Mouse (Mus musculus) retina, embryonic 14.5 days (tissue): ENCODE measurements around the gene Mgat2.
"Not testable (repeated sequence)": the region's sequence is repeated elsewhere in the genome, so short reads cannot be mapped to it uniquely, and the experiment has no call there.

Experiments
- DNase-seq: peaks from one replicate; pipeline ENCODE4 v3.0.0-alpha.2; 2015; ENCODE audit warnings: low spot score

Mgat2 gene

DNA sequence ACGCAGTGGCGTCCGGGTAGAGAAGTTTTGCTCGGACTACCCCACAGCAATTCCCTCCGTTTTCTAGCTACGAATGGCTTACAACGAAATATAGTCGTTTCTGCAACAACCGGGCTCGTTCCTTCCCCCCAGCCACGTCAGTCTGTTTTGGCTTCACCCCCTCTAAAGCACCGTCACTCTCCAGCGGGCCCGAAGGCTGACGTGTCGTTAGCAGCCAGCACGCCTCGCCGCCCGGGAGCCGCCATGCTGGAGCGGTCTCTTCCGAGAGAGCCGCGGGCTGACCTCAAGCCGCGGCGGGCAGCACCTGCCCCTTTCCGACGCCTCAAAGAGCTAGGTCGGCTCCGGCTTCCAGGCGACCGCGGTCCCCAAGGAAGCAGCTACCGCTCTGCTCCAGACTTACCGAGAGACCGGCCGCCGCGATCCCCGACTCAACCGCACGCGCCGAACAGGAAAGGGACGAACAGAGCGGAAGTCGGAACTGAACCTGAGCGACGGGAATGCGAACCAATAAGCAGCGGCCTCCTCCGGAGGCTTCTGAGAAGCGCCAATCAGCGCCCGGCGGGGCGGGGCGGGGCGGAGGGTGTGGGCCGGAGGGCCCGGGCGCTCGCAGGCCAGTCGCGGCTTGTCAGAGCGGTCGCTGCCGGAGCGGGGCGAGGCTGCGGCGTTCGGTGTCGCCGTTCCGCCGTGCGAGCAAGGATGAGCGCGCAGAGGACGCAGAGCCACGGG, at the start of gene Mgat2, which contains the start of gene Rpl36al:
TSS of gene Mgat2 (plus strand) at position 575 of the 726 bp plus-strand sequence.
TSS of gene Rpl36al (minus strand) at position 501 of the 726 bp plus-strand sequence.
- DNase-seq = peak; percentile 100

DNA sequence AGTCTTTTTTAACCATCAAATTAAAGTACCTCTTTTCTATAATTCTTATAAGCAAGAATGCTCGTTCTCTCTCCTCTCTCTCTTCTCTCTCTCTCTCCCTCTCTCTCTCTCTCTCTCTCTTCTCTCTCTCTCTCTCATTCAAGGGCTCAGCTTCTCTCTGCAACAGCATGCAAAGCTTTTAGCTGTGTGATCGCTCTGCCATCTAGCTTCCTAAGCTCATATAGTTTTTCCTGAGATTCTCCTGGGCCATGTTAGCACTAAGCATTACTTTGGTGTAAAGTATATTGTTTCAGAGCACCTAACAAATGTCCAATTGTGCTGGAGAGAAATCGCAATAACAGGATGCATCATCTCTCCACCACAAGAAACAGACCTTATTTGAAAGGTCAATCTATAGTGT, 44.8 kb upstream of the Mgat2 start:
- DNase-seq = no peak

DNA sequence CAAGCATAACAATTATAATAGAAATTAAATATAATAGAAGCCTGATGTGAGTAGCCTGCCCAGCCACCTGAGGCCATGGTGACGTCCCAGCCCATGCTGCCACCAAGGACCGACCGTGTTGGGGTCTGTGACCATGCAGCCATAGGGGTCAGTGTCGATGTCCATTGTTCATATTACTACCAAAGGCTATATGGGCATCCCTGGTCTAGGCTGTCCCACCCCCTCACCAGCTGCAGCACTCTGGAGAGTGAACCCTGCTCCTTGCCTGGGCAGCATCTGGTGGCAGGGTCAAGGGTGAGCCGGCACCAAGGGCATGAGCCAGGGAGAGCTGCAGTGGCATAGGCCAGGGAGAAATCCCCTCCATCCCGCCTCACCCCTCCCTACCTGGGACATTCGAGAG, 44.1 kb upstream of the Mgat2 start:
- DNase-seq = no peak

DNA sequence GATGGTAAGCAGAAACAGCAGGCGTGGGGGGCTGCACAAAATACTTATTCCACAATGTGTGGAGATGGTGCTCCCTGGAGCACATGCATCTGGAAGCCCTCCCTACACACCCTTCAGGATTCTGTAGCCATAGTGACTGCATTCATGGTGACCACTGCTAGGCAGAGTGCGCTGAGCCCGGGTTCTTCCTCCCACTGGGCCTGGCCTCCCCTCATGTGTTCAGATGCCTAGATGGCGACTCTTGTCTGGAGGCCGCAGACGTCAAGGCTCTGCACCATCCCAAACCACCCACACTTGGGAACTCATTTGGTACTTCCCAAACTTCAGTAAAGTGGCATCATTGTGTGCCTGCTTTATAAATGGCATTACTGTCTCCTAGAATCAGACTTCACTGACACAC, 40.5 kb upstream of the Mgat2 start:
- DNase-seq = no peak

DNA sequence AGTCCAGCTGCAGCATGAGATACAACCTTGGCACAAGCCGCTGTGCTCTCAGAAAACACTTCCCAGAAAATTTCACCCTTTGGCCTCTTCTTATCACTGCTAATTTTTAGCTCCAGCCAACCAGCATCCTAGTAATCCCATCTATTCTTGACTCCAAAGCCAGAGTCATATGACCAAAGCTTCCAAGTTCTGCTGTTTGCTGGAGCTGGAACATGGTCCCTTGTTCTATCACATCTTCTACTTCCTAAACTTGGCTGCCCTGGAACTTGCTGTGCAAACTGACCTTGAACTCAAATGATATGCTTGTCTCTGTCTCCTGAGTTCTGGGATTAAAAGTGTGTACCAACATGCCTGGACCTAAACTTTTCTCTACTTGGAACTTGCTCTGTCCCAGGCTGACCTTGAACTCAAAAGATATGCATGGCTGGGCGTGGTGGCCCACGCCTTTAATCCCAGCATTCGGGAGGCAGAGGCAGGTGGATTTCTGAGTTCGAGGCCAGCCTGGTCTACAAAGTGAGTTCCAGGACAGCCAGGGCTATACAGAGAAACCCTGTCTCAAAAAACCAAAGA, 36.7 kb upstream of the Mgat2 start:
- no peak for DNase-seq

DNA sequence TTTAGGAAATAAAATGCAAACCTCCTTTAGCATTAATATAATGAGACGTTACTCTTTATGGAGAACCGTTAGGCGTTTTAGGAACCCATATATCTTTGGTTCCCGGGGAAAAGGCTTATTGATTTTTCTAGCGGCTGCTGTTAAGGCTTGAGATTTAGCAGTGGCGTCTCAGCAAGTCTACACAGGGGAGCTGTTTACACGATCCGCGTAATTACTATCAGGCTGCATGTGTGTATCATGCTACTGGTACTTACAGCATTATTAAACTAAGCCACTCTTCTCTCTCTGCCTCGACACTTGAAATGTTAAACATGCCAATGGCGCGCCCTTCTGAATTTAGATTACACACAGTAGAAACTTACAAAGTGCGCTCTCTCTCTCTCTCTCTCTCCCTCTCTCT, 33.9 kb upstream of the Mgat2 start:
- DNase-seq = no peak

DNA sequence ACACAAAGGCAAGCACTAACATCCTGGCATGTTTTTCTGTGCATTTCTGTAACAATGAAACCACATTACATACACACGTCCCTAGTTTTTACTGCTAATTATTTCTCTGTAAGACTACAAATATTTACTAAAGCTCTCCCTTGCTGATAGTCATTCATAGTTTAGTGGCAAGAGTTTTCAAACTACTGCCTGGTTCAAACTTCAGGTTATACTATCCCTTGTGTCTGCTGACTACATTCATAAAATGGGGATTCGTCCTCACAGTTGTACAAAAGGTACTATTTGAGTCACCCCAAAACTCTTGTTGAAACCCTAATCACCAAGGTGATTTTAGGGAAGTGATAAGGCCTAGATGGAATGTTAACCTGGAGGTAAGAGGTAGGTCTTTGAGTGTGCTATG, 28.0 kb upstream of the Mgat2 start:
- DNase-seq = no peak

DNA sequence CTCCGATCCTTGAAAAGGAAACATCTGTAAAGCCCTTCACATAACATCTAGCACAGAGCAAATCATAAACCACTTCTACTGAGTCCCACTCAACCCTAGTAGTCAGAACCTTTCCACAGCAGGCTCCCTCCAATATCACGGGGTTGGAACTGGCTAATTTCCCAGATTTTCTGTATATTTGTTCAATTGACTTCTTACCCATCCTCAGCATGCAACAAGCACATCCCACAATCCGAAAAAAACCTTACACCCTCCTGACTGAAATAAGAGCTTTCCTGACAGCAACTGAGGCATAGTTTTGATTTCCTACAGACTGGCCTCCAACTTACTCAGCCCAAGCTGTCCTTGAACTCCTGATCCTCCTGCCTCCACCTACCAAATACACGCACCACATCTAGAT, 27.5 kb upstream of the Mgat2 start:
- no peak for DNase-seq

DNA sequence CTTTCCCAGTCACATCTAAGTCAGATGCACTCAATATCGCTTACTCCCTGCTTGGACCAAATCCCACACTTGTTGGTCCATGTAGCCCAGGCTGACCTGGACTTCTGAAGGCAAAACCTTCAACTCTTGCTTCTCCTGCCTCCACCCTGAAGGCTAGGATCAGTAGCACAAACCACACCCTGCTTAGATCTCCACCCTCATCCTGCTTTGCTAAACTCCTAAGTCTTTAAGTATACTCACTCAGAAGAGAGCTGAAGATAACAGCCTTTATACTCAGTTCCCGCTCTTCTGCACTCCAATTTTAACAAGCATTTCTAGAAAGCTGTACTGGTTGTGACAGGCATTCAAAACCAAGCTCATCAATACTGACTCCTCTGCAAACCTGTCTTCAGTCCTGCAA, 26.9 kb upstream of the Mgat2 start:
- no peak for DNase-seq

DNA sequence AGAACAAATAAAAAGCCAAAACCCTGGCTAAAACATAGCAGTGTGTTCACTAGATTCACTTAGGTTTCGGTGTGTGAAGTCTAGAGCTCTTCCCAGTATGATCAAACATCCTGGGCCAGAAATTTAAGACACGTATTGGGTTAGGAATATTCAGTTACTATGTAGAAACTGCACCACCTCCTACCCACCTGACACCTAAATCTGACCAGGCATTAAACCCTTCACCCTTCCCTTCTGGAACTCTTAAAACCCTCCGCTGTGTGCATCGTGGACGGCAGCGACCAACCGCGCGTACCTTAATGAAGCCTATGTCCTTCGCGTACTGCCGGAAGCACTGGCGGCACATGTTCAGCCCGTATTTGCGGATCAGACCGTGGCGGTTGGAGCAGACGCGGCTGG, 25.6 kb upstream of the Mgat2 start:
- DNase-seq = peak; percentile 43

DNA sequence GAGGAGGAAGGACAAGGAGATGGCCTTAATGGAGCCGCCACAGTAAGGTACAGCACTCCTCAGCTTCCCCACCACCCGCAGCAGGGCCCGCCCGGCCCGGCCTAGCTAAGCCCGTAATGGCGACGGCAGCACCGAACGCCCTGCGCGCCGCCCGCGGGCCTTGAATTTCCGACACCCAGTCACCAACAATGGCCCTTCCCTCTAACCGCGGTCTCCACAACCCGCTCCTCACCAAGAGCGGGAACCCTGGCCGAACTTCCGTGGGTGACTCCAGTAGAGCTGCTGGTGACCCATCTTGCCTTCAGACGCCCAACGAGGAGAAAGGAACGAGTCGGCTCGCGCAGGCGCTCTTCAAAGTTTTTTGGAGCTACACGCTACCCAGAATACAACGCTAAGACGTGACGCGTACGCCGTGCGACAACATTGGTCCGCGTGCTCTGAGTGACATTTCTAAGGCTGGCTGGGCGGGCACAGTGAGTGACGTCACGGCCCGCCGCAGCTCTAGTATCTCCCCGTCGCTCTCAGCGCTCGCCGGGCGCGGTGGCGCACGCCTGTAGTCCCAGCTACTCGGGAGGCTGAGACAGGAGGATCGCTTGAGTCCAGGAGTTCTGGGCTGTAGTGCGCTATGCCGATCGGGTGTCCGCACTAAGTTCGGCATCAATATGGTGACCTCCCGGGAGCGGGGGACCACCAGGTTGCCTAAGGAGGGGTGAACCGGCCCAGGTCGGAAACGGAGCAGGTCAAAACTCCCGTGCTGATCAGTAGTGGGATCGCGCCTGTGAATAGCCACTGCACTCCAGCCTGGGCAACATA, 25.0 kb upstream of the Mgat2 start, which contains the start of gene Rps29:
TSS of gene Rps29 (minus strand) at position 422 of the 813 bp plus-strand sequence.
- DNase-seq = peak; percentile 100

DNA sequence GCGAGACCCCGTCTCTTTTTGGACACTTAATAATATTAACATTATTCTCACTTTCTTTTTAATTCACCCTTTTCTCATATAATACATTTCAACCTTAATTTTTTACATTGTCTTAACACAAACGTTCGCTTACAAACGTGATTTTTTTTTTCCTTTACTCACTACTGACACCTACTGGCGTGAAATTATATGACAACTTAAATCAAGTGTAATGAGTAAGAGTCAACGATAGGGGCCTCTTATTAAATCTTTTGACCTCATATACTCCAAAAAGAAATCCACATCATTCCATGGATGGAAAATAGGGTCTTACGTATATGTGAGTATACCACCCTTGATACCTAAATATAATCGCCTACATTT, 24.4 kb upstream of the Mgat2 start:
- peak; percentile 78 for DNase-seq

DNA sequence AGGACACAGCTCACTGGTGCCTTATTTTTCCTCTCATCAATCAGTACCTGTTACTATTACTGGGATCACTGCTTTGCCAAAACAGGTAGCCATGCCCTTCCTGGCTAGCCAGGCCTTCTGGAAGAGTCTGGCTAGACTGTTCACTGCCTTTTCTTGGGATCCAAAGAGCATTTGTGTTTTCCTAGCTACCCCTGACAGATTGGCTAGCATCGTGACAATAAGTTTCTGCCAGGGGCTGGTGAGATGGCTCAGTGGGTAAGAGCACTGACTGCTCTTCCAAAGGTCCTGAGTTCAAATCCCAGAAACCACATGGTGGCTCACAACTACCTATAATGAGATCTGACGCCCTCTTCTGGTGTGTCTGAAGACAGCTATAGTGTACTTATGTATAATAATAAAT, 23.3 kb upstream of the Mgat2 start:
- DNase-seq = not testable (repeated sequence)

DNA sequence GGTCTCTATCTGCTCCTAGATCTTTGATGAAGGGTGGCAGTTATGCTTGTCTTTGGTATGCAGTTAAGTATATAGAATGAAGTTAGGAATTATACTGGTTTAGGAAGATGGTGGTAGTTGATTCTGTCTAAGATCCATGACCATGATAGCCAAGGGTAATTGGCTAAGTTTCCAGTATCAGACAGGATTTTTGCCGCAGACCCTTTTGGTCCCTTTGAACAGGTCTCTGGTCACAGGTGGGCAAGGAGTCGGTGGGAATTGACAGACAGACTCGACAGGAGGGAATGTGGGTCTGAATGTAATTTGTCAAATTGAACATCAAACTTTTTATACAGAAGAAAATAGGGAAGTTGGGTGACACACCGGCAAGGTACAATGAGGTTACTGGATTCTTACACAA, 20.4 kb upstream of the Mgat2 start:
- DNase-seq = not testable (repeated sequence)

DNA sequence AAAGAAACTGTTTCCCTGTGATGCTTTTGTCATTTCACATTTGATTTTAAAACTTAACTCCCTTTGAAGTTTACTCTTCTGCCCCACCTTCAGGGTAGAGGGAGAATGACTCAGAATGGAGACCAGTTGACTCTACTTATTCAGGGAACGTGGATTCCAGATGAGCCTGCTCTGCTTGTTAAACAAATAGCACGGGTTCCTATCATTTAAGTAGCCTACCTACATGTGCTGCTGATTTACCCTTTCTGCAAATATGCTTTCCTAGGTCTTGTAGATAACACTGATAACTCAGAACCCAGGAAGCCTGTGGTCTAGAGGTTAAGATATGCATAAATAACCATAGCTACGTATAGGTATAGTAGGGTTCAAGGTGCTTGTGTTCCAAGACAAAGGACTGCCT, 19.1 kb upstream of the Mgat2 start:
- DNase-seq = no peak

DNA sequence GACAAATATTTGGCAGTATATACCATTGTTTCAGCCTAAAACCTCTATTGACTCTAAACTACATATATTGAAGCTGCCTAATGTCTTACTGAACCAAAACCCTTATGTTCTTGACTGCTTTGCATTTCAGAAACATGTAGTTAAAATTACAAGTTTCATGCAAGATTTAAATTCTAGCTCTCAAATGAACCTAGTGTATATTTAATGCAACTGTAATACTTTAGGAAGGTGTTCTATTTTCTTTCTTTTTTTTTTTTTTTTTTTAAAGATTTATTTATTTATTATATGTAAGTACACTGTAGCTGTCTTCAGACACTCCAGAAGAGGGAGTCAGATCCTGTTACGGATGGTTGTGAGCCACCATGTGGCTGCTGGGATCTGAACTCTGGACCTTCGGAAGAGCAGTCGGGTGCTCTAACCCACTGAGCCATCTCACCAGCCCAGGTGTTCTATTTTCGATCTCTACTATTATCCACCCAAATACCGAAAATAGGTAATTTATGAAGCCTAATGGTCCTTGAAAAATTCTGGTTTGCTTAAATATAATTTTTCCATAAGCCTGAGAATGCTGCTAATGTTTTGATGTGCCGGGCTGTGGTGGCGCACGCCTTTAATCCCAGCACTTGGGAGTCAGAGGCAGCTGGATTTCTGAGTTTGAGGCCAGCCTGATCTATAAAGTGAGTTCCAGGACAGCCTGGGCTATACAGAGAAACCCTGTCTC, 16.9 kb upstream of the Mgat2 start:
- DNase-seq = not testable (repeated sequence)

DNA sequence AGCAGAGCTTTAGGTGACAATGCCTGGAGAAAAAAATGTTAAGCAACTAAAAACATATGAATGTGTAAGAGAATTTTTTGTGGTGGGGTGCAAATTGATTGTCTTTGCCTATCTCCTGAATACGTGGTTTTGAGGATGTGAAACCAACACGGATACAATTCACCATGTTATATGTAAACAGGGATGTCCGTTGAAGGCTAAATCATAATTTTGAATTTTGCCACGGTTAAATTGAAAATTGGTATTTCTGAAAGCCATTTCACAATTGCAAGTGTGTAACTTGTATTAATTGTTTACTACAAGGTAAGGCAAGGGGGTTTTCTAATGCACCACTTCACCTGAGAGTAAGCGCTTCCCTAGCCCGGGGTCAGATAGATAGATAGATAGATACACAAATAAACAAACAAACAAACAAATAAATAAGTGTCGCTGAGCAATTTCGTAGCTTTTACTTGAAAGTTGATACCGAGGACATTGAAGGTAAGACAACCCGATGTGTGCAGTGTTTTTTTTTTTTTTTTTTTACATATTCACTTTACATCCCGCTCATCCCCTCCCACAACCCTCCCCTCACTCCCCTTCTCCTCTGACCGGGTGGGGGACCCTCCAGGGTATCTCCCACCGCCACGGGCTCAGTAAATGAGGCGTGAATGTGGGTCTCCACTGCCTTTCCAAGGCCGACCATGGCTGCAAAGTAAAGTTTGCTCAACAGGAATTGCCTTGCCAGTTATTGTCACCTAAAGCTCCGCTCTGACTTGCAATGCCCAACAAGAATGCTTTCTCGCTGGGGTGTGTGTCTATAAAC, 16.1 kb upstream of the Mgat2 start:
- DNase-seq = no peak

DNA sequence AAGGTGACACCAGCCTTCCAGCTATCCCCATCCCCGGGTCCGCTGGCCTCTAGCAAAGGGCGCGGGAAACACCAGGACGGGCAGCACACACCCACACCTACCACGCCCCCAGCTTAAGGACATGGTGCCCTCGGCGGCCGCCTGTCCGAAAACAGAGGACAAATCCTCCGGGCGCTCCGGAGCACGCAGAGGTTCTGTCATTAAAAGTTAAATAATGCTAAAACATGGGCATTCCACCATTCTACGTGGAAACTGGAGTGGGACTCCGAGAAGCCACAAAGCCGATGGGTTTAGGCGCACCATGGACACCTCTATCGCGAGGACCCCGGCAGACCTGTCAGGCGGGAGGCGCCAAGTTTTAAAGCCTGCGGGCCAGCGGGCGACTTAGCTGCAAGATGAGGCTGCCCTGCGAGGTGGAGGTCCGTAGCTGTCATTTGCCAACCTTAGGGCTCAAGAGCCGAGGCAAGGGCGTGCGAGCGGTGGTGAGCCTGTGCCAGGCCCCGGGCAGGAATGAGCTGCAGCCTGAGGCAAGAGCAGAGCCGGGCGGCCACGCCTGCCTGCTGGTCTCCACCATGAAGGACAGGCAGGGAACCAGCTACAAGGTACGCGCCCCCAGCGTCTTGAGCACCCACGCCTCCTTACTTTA, 15.4 kb upstream of the Mgat2 start, which contains the start of gene Lrr1:
TSS of gene Lrr1 (plus strand) at position 354 of the 646 bp plus-strand sequence.
- DNase-seq = peak; percentile 90

DNA sequence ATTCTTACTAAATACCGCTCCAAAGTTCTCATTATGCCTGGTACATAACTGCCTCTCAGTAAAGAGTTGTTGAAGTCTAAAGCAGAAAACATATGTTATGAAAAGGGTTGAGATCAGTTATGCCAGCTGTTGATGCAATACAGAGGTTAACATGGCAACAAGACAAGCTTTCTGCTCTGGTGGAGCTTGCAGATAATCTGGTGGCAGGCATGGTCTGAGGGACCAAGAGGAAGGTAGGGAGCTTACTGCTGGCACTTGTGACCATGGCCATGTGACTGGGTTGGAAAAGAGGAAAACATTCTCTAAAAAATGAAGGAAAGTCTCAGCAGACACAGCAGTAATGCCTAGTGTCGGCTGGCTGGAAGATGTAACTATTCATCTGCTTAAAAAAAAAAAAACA, 12.7 kb upstream of the Mgat2 start:
- no peak for DNase-seq

DNA sequence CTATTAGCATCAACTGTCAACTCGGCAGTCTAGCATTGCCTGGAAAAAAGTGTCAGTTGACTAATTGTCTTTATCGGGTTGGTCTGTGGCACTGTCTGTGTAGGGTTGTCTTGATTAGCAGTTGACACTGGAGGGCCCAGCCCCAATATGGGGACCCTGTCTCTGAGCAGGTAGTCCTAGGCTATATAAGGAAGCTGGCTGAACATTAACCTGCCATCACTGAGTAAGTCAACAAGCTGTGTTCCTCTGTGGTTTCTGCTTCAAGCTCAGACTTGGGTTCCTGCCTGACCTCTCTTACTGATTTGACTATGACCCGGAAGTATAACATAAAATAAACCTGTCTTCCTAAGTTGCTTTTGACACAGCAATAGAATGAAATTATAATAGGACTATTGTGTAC, 8.0 kb upstream of the Mgat2 start:
- DNase-seq = no peak

DNA sequence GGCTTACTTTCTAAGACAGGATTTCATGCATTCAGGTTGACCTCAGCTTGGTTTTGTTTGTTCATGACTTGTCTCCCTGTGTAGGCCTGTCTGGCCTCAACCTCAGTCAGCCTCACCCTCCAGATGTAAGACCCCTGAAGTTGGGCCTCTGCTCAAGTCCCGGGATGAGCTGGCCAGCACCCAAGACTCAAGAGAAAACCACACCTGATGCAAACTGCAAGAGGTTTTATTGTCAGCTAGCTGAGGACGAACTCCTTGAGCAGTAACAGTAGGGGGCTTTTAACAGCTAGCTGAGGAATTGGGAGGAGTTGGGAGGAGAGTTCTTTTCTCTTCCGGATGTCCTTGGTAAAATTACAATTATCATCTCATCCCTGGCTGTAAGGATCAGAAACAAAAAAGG, 6.4 kb upstream of the Mgat2 start:
- no peak for DNase-seq
